Mouse (Mus musculus) CH12.LX (cell line): ENCODE results near the gene Kcnj6.

Source experiments
- CHD2 ChIP-seq: IDR thresholded peaks from 2 replicates; pipeline ENCODE4 v1.6.1; 2011; ENCODE audit warnings: low read length, improper control_type of control experiment
- CTCF ChIP-seq, 2 experiments: IDR thresholded peaks in 1 of 2; conservative IDR thresholded peaks in 1 of 2; 2 replicates each; pipeline ENCODE4 v1.5.1; 2011 to 2012; ENCODE audit warnings: low read depth in 2 of 2, low read length in 2 of 2, improper control_type of control experiment in 1 of 2, inconsistent platforms in 1 of 2, mild to moderate bottlenecking in 1 of 2, moderate library complexity in 1 of 2
- ELF1 ChIP-seq: IDR thresholded peaks from 2 replicates; pipeline ENCODE4 v1.6.1; 2014; ENCODE audit warnings: low read depth, mild to moderate bottlenecking, inconsistent platforms, low read length, improper control_type of control experiment
- KAT2A ChIP-seq: IDR thresholded peaks from 2 replicates; pipeline ENCODE4 v1.6.1; 2012; ENCODE audit warnings: low read length, improper control_type of control experiment, inconsistent platforms; ENCODE audit not compliant: insufficient replicate concordance
- POLR2A ChIP-seq: IDR thresholded peaks from 2 replicates; pipeline ENCODE4 v1.6.1; 2011; ENCODE audit warnings: low read depth, mild to moderate bottlenecking, improper control_type of control experiment, low read length
- USF1 ChIP-seq: IDR thresholded peaks from 2 replicates; pipeline ENCODE4 v1.6.1; 2014; ENCODE audit warnings: low read depth, mild to moderate bottlenecking, inconsistent platforms, low read length, improper control_type of control experiment

- TF ChIP-seq POLR2A: no peak
- TF ChIP-seq CHD2: no peak
- no peak for TF ChIP-seq CTCF (conservative IDR thresholded peaks at IDR 0.05 in 1 of 2, IDR thresholded peaks at IDR 0.05 in 1 of 2; ENCODE audit: low read depth in 2 of 2, low read length in 2 of 2)
- TF ChIP-seq USF1: no peak
- no peak for TF ChIP-seq KAT2A
- TF ChIP-seq ELF1: no peak
These were observed 25.2 kb downstream of the Kcnj6 start for GRCm38 (mm10) chr16:94972080-94972855.
